Mouse (Mus musculus): ENCODE results near the gene Mdfic. TPM values are rescaled to one million over a fixed set of nuclear protein-coding genes. Genes with fewer than 3 reads are reported as not detected.
A peak's percentile ranks its signal among the peaks of the same experiment; 100 is the strongest.
"Not testable (repeated sequence)": the region's sequence is repeated elsewhere in the genome, so short reads cannot be mapped to it uniquely, and the experiment has no call there.

The Mdfic gene
- total RNA-seq (2021) = 10 to 100 TPM in 1 of 2 experiments, 1 to 10 TPM in 1; 9.3 to 10.5 TPM
- long read RNA-seq, experiment 1, partial matches to known transcripts = 0 of 9 reads
- long read RNA-seq, experiment 1, other reads (novel, unspliced or antisense) = 6 of 9 reads
- long read RNA-seq, experiment 2, partial matches to known transcripts = 3 of 10 reads
- long read RNA-seq, experiment 2, other reads (novel, unspliced or antisense) = 1 of 10 reads

DNA sequence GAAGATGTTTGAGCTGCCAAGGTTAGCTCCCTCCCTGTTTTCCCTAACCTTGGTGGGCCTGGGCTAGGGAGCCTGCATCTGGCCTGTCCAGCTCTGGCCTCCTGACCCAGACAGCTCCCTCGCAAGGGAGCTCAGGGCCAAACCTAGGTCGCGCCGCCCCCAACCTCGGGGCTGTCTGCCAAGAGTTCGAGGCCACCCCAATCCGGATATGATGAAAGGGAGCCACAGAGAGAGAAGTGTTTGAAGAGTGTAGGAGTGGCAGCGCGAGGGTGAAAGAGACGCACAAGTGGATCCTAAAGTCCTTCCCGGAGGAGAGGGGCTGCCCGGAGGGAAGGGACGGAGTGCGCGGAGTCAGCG is at the start of gene Mdfic:
Mdfic (plus strand) TSS at position 201 of the 357 bp plus-strand sequence.
- DNase-seq = peak; percentile 67

DNA sequence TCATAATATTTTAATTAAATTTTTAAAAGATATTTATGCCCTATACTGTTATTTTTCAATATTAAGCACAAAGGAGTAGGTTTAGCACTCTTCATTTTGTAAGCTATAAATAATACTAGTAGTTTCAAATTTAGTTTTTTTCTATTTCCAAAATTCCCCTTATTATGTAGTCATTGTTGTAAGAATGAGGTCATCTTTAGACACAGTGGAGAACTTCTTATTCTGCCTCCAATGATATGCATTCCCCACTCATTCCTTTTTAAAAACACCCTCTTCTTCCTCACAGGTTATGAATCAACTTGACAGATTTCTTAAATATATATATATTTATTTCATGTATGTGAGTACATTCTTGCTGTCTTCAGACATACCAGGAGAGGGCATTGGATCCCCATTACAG is 49.1 kb upstream of the Mdfic start:
- no peak for DNase-seq

DNA sequence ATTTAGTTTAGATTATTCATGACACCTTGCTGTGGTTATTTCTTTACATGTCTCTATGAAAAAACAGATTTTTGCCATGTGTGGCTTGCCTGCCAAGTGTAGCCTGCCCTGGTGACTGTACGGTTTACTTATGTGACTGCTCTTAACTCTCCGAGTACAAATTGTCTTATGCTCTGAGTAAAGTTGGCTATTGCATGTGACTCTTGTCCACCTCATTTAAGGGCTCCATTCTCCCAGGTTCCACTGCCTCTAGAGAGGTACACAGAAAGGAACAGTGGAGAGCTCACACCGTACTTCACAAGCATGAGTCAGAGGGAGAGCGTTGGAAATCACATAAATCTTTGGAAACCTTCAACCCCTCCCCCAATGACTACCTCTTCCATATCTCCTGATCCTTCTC is 10.4 kb upstream of the Mdfic start:
- DNase-seq = no peak

DNA sequence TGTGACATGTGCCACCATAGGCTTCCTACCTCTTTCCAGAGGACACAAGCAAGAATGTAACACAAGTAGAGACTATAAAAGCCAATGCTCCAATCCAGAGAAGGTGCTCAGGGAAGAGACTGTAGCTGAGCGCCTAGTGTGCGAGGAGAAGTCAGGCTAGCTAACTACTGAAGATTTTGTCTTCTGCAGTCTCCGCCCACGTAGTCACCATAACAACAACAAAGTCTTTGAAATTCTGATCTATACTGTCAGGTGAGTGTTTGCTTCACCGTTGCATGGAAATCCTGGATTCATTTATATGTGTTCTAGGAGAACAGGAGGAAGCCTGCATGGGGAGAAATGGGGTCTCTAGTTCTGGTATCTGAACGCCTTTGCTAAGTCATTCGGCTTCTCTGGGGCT is 9.8 kb upstream of the Mdfic start:
- no peak for DNase-seq

DNA sequence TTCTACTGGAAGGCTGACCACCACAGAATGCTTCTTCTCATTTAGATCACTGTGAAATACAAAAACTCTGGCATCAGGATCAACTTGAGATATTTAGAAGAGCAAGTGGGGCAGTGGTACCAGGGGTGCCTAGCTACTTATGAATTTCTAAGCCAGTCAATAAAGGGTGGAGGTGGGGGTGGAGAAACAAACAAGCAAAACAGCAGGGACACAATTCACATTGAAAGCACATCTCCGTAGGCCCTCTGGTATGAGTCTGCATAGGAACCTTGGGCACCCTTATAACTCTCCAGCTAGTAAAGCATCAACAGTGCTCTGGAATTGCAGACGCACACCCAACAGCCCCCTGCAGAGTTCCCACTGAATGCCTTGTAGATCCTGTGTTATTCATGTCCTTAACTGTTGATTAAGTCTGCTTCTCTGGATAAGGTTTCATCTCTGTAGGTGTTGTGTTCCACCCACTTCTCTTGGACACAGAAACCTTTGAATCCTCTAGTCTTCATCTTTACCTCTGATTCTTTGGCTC is 7.5 kb upstream of the Mdfic start:
- no peak for DNase-seq

DNA sequence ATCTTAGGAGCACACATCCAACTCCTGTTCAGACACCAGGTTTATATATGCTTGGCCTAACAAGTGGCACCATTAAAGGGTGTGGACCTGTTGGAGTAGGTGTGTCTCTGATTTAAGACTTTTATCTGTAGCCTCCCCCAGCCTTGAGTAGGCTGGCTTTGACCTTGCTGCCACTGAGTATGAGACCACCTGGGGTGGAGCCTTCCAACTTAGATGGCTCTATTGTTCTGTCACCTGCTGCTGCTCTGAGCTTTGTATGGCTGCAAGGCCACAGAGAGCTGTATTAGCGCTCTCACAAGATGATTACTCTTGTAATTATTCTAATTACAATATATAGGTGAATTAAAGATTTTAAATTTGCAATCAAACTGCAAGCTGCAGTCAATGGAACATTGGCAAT is 6.4 kb upstream of the Mdfic start:
- DNase-seq = not testable (repeated sequence)

DNA sequence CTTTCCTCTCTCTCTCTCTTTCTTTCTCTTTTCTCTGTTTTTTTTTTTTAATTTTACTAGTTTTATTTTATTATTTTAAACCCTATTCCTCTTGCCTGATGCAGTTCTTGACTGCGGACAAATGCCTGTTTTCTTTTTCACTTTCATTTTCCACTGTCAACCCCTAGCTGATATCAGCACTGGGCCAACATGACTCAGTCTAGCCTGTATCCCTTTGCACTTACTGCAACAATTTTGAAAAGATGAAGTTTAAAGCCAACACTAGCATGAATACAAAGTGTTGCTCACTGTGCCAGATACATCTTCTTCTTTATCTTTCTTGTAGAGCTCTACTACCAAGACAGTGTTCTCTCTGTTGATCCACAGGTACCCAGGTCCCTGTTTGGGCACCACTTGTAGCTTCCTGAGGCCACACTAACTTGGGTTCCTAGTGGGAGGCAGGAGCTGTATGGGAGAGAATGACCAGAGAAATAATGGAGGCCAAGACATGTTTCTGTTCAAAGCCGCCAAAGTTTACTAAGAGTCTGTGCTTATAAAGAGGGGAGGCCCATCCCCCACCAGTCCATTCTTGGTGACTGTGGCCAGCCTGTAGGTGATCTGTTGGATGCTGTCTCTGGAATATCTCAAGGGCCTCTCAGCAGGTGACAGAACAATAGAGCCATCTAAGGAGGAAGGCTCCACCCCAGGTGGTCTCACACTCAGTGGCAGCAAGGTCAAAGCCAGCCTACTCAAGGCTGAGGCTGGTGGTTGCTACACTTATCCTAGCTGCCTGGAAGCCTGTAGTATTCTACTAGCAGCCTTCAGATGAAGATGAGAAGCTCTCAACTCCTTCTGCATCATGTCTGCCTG is 5.2 kb upstream of the Mdfic start:
- DNase-seq = no peak

DNA sequence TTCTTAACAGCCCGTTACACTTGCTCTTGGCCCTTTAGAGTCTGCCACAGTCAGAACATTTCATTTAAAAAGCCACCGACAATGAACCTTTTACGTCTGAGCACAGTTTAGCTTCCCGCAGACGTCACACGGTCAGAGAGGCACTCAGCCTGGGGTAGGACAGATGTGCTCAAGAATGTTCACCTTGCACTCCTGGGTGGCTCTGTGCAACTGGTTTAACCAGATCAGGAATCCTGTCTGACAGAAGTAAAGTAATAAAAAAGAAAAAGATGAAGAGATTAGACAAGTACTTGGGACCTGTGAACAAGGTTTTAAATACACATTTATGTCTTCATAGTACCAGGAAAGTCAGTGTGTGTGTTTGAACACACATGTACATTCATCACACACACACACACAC is 542 bp upstream of the Mdfic start:
- no peak for DNase-seq

DNA sequence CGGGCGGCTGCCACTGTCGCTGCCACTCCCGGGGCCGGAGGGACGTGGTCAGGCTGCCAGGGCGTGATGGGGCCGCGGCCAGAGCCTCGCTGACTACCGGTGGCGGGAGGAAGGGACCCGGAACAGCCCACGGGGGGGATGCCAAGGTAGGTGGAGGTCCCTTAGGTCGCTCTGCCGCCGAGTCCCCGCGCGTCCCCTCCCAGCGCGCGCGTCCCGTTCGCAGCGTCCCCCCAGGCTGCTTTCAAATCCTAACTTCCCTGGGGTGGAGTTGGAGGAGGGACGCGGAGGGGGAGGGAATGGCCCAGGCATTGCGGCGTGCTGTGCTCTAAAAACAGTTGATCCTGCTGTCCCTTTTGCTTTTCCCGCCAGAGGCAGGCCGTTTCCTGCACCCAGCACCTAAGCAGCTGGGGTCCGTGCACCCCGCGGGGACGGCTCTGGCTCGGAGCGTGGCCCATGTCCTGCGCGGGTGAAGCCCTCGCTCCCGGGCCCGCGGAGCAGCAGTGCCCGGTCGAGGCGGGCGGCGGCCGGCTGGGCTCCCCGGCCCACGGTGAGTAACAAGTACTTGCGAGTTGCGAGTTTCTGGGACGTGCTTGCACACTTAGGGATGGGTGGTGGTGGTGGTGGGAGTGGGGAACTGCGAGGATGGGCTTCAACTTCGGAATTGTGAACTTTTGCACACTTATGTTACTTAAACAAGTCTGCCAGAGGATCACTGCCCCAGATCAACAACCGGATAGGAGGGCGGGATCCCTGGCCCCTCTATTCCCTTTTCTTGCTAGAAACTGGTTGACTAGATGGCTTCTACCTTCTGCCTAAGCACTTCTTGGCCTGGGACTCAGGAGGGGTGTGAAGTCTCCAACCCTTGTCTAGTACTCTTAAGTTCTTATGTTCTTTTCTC is 606 bp downstream of the Mdfic start:
- peak; percentile 69 for DNase-seq

DNA sequence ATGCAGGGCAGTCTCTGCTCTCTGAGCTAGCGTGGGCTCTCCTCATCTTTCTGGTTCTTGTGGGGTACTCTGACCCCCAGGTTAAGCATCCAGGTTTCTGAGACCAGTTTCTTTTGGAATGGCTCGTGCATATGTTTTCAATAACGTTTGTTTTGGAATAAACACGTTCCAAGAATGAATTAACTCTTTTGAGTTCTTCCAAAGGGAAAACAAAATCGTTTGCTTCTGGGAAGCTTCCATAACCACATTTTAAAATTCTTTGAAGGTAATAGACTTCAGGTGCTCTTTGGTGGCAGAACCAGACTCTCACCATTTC is 1.2 kb downstream of the Mdfic start:
- DNase-seq = no peak

DNA sequence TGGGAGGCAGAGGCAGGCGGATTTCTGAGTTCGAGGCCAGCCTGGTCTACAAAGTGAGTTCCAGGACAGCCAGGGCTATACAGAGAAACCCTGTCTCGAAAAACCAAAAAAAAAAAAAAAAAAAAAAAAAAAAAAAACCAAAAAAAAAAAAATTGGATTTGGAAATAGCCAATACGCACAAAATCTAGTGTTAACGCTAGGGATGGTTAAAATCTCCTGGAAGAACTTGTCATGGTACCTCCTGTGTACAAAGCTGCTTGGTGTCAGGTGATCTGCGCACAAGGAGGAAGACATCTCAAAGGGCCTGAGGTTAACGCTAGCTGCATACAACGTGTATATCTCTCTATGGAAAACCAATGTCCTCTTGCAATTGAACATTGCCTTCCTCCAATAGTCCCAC is 2.2 kb downstream of the Mdfic start:
- DNase-seq = not testable (repeated sequence)

DNA sequence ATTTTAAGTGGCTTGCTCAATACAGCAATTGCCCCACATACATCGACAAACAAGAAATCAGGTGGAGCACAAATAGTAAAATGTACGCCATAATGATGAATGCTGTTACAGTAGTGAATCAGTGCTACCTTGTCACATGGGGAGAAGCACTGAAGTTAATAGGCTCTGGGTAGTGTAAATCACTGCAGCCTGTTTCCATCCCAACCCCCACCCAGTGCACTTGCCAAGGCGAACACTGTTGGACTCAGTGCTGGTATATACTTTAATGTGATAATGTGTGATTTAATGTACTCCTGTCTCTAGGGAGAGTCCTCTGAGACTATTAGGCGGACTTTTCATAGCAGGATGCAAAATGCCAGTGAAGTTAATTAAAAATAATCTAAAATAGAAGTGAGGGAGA is 3.8 kb downstream of the Mdfic start:
- no peak for DNase-seq

DNA sequence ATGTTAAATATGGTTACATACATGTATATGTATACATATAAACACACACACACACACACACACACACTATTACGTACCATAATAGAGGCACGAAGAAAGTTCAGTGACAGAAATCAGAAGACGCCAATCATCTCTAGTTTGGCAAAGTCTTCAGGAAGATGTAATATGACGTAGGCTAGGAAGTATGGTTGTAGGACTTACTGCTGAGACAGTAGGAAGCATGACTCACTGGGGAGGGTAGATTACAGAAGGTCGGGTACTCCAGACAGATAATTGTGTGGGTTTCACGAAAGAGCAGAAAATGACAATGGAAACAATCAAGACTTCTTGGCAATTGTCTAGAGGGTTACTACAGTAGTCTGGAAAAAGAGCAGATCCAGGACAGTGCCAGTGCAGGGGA is 6.0 kb downstream of the Mdfic start:
- DNase-seq = no peak

DNA sequence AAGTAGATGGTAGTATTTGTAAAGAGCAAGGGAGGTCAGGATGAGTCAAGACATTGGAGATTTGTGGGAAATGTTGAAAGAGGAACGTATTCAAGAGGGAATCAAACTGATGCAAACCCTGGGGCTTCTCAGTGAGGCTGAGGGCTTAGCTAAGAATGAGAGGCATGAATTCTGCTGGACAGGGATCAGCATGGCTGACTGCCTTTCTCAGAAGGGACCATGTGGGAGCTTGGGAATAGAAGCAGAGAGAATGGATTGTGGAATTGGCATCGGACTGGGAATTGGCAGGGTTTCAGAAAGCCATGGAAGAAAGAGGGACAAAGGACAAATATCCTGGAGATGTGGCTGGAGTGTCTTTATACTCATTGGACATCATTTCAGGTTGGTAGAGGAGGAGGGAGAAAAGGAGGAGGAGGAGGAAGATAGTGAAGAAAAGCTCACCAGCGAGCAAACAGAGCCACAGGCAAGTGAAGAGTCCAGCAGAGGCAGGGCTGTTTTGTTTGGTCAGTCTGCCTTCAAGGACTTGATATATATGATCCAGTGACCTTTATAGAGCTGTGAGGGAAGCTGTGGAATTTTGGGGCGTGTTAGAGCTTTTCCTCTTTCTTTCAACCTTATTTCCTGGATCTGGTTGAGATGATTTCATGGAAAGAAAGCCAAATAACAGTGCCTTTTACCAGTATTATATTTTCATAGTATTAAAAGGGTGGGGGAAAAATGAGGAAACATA is 7.4 kb downstream of the Mdfic start:
- no peak for DNase-seq

DNA sequence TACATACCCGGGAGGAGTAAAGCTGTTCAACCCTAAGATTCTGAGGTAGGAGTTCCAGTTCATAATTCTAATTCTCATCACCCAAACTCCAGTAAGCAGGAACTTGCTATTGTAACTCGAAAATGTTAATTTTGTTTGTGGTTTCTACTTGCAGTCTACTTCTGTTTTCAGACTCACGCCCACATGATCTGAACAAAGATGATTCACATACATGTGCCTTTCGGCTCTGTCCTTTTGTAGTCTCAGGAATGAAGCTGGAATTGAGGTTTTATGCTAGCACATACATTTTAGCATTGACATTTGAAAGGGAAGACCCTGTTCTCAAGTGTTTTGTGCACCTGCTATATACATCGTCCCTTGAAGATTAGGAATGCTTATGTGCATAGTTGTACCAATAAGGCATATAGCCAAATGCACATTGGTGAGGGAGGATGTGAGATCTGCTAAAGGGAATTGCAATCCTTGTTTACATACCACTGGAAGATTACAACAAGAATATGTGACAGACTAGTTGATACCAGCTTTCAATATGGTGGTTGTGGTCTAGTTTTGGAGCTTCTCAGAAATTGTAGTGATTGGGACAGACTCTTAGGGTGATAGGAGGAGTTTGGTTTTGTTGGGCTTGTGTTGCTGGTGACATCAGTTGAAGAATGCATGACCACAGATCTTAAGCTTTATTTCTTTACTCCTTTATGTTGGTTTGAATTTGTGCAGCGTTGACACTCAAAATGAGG is 8.6 kb downstream of the Mdfic start:
- no peak for DNase-seq

DNA sequence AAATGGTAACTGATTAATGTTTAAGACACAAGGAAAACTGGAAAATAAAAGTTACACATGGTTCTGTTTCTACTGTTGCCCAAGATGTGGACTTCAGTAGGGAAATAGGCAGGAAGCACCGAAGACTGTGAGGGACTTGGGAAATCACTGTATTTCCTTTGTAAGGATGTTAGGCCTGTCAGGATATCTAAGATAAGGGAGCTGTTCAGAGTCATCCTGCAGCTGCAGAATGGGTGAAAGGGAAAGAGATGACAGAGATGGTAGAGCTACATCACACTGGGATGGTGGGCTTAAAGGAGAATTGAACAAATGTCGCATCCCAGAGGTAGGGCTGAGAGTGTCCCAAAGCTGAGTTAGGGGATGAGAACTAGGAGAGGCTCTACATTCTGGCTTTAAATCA is 9.8 kb downstream of the Mdfic start:
- DNase-seq = no peak

DNA sequence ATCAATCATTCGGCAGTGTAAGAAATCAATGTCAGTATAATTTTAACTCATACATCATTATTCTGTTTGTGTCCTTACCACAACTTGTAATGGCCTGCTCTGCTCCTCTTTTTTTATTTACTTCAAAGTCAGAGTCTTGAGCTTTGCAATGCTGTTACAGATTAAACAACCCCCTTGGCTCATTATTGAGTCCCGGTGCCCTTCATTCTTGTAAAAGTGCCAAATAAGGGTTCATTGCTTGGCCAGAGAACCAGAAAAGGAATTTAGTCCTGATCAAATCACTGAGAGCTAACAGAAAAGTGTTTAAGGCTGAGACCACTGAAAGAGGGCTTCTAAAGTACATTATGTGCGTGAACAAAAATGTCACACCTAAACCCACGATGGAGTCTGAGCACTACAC is 10.2 kb downstream of the Mdfic start:
- no peak for DNase-seq

DNA sequence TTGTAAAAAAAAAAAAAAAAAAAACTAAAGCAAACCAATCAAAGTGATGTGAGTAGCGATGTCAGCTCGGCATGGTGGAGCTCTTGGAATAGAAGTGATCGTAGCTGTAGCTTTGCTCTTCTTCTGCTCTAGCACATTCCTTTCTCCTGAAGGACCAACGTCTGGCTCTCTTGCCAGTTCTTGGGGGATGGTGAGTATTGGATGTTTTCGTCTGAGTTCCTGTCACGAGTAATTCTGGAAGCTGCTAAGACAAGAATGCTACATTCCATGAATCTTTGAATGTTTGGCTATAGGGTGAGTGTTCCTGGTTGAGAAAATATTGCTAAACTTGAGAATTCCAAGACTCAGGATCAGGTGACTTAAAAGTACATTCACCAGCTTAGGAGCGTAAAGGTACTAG is 11.0 kb downstream of the Mdfic start:
- no peak for DNase-seq

DNA sequence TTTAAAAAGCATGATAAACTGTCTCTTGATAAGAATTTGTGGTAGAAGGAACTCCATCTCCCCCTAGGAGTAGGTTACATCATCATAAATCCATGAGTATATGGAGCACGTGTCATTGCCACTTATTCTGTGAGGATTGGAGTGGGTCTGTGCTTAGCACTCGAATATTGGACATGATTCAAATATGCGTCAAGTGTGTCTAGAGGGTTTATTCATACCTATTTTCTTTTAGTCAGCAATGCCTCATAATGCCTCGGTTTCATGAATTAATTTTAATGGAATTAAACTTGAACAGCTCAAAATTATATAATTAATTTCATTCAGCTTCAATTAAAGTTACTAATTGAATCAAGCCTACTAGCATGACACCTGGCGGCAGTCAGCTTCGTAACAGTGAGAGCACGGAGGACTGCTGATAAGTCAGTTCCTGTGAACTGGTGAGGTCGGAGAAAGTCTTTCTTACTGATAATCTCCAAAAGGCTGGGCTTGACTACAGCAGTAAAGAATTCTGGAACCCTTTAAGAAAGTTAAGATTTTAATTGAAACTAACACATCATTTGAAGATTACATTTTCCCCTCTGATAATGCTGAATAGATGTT is 17.0 kb downstream of the Mdfic start:
- no peak for DNase-seq

DNA sequence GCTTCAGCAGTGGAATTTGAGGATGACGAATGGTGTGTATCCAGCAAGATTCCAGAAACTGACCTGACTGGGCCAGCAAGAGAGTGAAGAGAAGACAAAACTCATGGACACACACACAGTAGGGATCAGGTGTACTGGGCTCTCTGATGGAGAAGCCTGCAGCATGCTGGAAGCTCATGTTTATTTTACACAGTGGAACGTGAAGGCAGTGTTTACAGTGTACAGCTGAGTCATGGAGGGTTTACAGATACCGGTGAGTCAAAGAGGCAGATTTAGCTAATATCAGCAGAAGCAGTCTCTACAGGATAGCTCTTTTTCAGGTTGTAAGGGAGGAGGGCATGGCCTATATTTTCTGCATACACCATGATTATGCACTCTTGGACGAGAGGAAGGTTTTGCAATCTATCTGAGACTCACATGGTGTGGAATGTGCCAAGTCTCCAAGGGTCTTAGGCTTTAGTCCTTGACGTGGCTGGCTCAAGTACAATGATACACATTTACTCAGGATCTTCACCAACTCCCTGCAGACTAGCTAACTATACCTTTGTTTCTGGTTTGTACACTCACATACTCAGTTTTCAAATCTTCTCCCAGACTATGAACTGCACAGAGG is 18.0 kb downstream of the Mdfic start:
- no peak for DNase-seq

DNA sequence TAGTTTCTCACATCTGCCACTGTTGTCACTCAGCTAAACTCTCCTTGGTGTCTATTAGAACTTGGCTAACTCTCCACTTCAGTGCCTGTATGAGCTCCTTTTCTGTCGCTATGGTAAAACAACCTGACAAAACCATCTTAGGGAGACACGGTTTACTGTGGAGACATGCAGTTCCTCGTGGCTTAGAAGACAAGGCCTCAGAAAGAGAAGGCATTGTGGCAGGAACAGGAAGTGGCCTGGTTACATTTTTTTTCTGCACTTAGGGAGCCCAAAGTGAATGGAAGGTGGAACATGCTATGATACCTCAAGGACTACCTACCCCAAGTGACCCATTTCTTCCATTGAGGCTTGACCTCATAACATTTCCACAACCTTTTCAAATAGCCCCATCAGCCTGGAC is 18.7 kb downstream of the Mdfic start:
- no peak for DNase-seq
